ENCODE assay signal across 11 mouse cellular contexts in the genomic region with DNA sequence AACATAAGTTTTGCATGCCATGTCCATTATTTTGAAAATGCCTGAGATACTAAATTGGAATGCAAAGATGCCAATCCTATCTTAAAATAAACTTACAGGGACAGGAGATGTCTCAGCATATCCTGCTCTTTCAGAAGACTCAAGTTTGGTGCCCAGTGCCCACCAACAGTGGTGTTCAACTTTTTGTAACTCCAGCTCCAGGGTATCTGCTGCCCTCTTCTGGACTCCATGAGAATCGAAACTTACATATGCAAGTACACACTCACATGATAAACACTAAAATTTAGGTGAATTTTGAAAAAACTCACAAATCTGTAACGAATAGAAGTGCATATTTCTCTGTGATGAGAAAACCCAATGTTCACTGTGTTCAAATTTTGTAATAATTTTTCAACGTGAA.
DNase-seq lines count a peak whose midpoint lies in the region; ATAC-seq and TF ChIP-seq lines count a peak whose summit lies in the region.
"Had no signal": no experiment of that assay in that cellular context is flagged by ENCODE, and none has a peak within 500 bp of the region (broad histone marks: within the 10 kb centered on the region; RNA-seq: fewer than 3 reads in every experiment).

No protein-coding gene starts in this region.

- WGBS in forebrain, postnatal 0 days, result 57% methylated on average over 3 of the region's 3 CpGs
- WGBS in forebrain, embryonic 13.5 days, result 57% methylated on average over 3 of the region's 3 CpGs
- whole genome bisulfite sequencing in lung, postnatal 0 days, result 50% methylated on average over 3 of the region's 3 CpGs
- 55% methylated on average over 3 of the region's 3 CpGs for WGBS in hindbrain, embryonic 13.5 days

- TF ChIP-seq POLR2A in MEL (IDR thresholded peaks at IDR 0.05; ENCODE audit: control insufficient read depth in 1 of 2, insufficient read depth in 1 of 2, low read depth in 1 of 2, low read length in 2 of 2, poor library complexity in 1 of 2), result no peak

- TF ChIP-seq CTCF in forebrain, postnatal 0 days (IDR thresholded peaks at IDR 0.05; ENCODE audit: low read depth), result peak; percentile 30; the same call in 1 of the 2 replicates
- TF ChIP-seq CTCF in lung, postnatal 0 days (IDR thresholded peaks at IDR 0.05), result peak; percentile 61
- TF ChIP-seq CTCF in MEL (IDR thresholded peaks at IDR 0.05 in 2 of 3, conservative IDR thresholded peaks at IDR 0.05 in 1 of 3; ENCODE audit: control insufficient read depth in 1 of 3, insufficient read depth in 1 of 3, low read depth in 2 of 3, low read length in 3 of 3, poor library complexity in 1 of 3, severe bottlenecking in 1 of 3), result peak in 2 of 3 experiments; percentile 40 to 54; a peak in 3 of 6 replicates

- no peak for ATAC-seq in forebrain, postnatal 0 days
- no peak for ATAC-seq in forebrain, embryonic 13.5 days
- ATAC-seq in lung, postnatal 0 days, result no peak
- peak; percentile 55; the same call in 1 of the 2 replicates for ATAC-seq in neutrophil, adult 5-6 weeks (ENCODE audit: extremely low read depth, insufficient number of reproducible peaks, low FRiP score, poor library complexity, severe bottlenecking)
- ATAC-seq in hindbrain, embryonic 13.5 days (ENCODE audit: low FRiP score), result no peak

- H3K4me2 ChIP-seq in forebrain, postnatal 0 days (ENCODE audit: low read depth), result no peak overlapping the region
- no peak overlapping the region for H3K4me2 ChIP-seq in forebrain, embryonic 13.5 days
- H3K4me2 ChIP-seq in lung, postnatal 0 days (replicated peaks; ENCODE audit: low read depth, low read length), result no peak overlapping the region
- no peak overlapping the region for H3K4me2 ChIP-seq in hindbrain, embryonic 13.5 days
- H3K4me2 ChIP-seq: midbrain, embryonic 11.5 days had no signal

- H3K27me3 ChIP-seq in forebrain, postnatal 0 days (ENCODE audit: insufficient read depth, low read length), result no peaks in the 10 kb centered on the region
- no peaks in the 10 kb centered on the region for H3K27me3 ChIP-seq in forebrain, embryonic 13.5 days
- no peaks in the 10 kb centered on the region for H3K27me3 ChIP-seq in lung, postnatal 0 days (replicated peaks; ENCODE audit: insufficient read depth, low read length)
- H3K27me3 ChIP-seq in MEL (ENCODE audit: control insufficient read depth in 1 of 2, insufficient read depth in 2 of 2, low read length in 2 of 2), result no peaks in the 10 kb centered on the region
- no peaks in the 10 kb centered on the region for H3K27me3 ChIP-seq in hindbrain, embryonic 13.5 days

- no peak for TF ChIP-seq EP300 in lung, postnatal 0 days (IDR thresholded peaks at IDR 0.05)
- TF ChIP-seq EP300 in MEL (IDR thresholded peaks at IDR 0.05; ENCODE audit: low read depth in 1 of 2, low read length in 2 of 2), result no peak

- no peaks in the 10 kb centered on the region for H3K79me2 ChIP-seq in MEL (ENCODE audit: control insufficient read depth, insufficient read depth, low read length, poor library complexity)

- no peak for DNase-seq in forebrain, postnatal 0 days
- DNase-seq in lung, postnatal 0 days (ENCODE audit: low spot score), result no peak
- DNase-seq in lung, postnatal 4 days, result no peak
- DNase-seq in MEL (ENCODE audit: low read depth, low spot score), result peak; percentile 33
- DNase-seq in left cerebral cortex, postnatal 25 days (ENCODE audit: low spot score in 2 of 2), result no peak
- DNase-seq: kidney, postnatal 10 days had no signal

- H3K9me3 ChIP-seq in forebrain, postnatal 0 days (ENCODE audit: low read length), result no peaks in the 10 kb centered on the region
- H3K9me3 ChIP-seq in forebrain, embryonic 13.5 days (replicated peaks), result no peaks in the 10 kb centered on the region
- no peaks in the 10 kb centered on the region for H3K9me3 ChIP-seq in lung, postnatal 0 days (ENCODE audit: low read length)
- no peaks in the 10 kb centered on the region for H3K9me3 ChIP-seq in MEL (replicated peaks; ENCODE audit: insufficient read depth, low read length)
- H3K9me3 ChIP-seq in hindbrain, embryonic 13.5 days, result no peaks in the 10 kb centered on the region
- H3K9me3 ChIP-seq: G1E had no signal

- H3K27ac ChIP-seq in forebrain, postnatal 0 days (ENCODE audit: low read depth, low read length), result no peak overlapping the region
- no peak overlapping the region for H3K27ac ChIP-seq in forebrain, embryonic 13.5 days
- H3K27ac ChIP-seq in lung, postnatal 0 days (ENCODE audit: low read length), result no peak overlapping the region
- H3K27ac ChIP-seq in MEL (ENCODE audit: control insufficient read depth, low read depth, low read length), result no peak overlapping the region
- H3K27ac ChIP-seq in hindbrain, embryonic 13.5 days, result no peak overlapping the region

- H3K9ac ChIP-seq in forebrain, postnatal 0 days, result no peak overlapping the region
- no peak overlapping the region for H3K9ac ChIP-seq in forebrain, embryonic 13.5 days
- no peak overlapping the region for H3K9ac ChIP-seq in lung, postnatal 0 days (replicated peaks; ENCODE audit: low read depth)
- H3K9ac ChIP-seq in MEL (ENCODE audit: control insufficient read depth, low read depth, low read length, poor library complexity, severe bottlenecking), result no peak overlapping the region
- no peak overlapping the region for H3K9ac ChIP-seq in hindbrain, embryonic 13.5 days

- no peak overlapping the region for H3K4me3 ChIP-seq in forebrain, postnatal 0 days (ENCODE audit: low read depth, low read length)
- no peak overlapping the region for H3K4me3 ChIP-seq in forebrain, embryonic 13.5 days
- no peak overlapping the region for H3K4me3 ChIP-seq in lung, postnatal 0 days (ENCODE audit: low read depth, low read length)
- no peak overlapping the region for H3K4me3 ChIP-seq in MEL (ENCODE audit: control insufficient read depth in 1 of 2, insufficient read depth in 1 of 2, low read depth in 2 of 2, low read length in 2 of 2)
- H3K4me3 ChIP-seq in hindbrain, embryonic 13.5 days, result no peak overlapping the region

- intact Hi-C loops in left cerebral cortex, postnatal 25 days (cut with DNase I), result no loop called here

- no peaks in the 10 kb centered on the region for H3K4me1 ChIP-seq in forebrain, postnatal 0 days (ENCODE audit: insufficient read depth)
- no peaks in the 10 kb centered on the region for H3K4me1 ChIP-seq in forebrain, embryonic 13.5 days
- H3K4me1 ChIP-seq in lung, postnatal 0 days (ENCODE audit: insufficient read depth, low read depth, low read length), result no peaks in the 10 kb centered on the region
- no peaks in the 10 kb centered on the region for H3K4me1 ChIP-seq in MEL (ENCODE audit: control insufficient read depth in 1 of 2, insufficient read depth in 2 of 2, low read length in 2 of 2)
- H3K4me1 ChIP-seq in hindbrain, embryonic 13.5 days (replicated peaks), result no peaks in the 10 kb centered on the region

- no peaks in the 10 kb centered on the region for H3K36me3 ChIP-seq in forebrain, postnatal 0 days (ENCODE audit: insufficient read depth)
- no peaks in the 10 kb centered on the region for H3K36me3 ChIP-seq in forebrain, embryonic 13.5 days (ENCODE audit: poor library complexity, severe bottlenecking)
- H3K36me3 ChIP-seq in lung, postnatal 0 days (ENCODE audit: insufficient read depth, low read length), result no peaks in the 10 kb centered on the region
- no peaks in the 10 kb centered on the region for H3K36me3 ChIP-seq in MEL (ENCODE audit: control insufficient read depth in 1 of 2, insufficient read depth in 2 of 2, low read length in 2 of 2)
- H3K36me3 ChIP-seq in hindbrain, embryonic 13.5 days, result no peaks in the 10 kb centered on the region
- H3K36me3 ChIP-seq: G1E had no signal

- TF ChIP-seq RAD21 in MEL (IDR thresholded peaks at IDR 0.05; ENCODE audit: low read depth, low read length), result peak; percentile 64

TF ChIP-seq in MEL, 35 proteins besides CTCF, POLR2A, EP300 and RAD21:
- TF ChIP-seq CHD1 (IDR thresholded peaks at IDR 0.05; ENCODE audit: low read depth, low read length) (no peak), MAZ (IDR thresholded peaks at IDR 0.05; ENCODE audit: low read depth, low read length) (no peak), ZC3H11A (IDR thresholded peaks at IDR 0.05; ENCODE audit: low read depth, low read length) (peak; percentile 58), ELF1 (IDR thresholded peaks at IDR 0.05; ENCODE audit: low read depth, low read length) (no peak), POLR2AphosphoS2 (IDR thresholded peaks at IDR 0.05; ENCODE audit: low read length) (no peak), ZKSCAN1 (IDR thresholded peaks at IDR 0.05; ENCODE audit: low read depth, low read length) (no peak), NELFE (IDR thresholded peaks at IDR 0.05; ENCODE audit: low read depth, low read length) (no peak), JUND (IDR thresholded peaks at IDR 0.05; ENCODE audit: low read depth, low read length) (no peak), ETS1 (IDR thresholded peaks at IDR 0.05; ENCODE audit: low read depth, low read length) (no peak), SMC3 (IDR thresholded peaks at IDR 0.05; ENCODE audit: low read depth, low read length) (peak; percentile 61), MYB (IDR thresholded peaks at IDR 0.05; ENCODE audit: low read depth, low read length) (no peak)
